Mouse (Mus musculus): Measurements from ENCODE around the gene Capns2. TPM values are rescaled to one million over a fixed set of nuclear protein-coding genes. Genes with fewer than 3 reads are reported as not detected.

Gene Capns2
- total RNA-seq, 2 experiments from 2014 or later, result 0.36 to 0.37 TPM

DNA sequence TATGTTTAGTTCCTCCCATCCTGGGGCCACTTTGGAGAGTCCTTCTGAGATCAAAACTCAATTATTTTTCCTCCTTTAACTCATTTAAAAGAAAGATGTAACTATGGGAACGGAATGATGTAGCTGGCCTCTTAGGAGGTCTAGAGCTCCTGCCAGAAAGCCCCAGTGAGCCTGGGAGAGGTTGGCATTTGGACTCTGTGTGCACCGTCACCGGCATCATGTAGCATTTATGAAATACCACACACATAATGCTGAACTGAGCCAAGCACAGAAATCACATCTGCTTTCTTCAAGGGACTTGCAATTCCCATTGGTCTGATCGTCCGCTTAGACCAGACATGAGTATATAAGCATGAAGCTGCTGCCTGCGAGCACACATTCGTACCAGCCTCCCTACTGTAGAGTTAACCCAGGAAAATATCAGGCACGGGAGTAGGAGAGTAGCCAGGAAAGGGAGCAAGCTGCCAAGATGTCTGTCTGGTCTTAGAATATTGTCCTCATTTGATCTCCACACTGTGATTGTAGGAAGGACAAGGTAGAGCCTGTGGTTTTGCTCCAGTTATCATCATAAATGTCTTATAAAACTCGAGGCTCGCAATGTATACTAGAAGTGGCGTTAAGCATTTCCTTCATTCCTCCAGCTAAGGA is 2.4 kb downstream of the Capns2 start:
- peak in 1 of 2 experiments; percentile 18 for DNase-seq (ENCODE audit: low spot score in 2 of 2)

DNA sequence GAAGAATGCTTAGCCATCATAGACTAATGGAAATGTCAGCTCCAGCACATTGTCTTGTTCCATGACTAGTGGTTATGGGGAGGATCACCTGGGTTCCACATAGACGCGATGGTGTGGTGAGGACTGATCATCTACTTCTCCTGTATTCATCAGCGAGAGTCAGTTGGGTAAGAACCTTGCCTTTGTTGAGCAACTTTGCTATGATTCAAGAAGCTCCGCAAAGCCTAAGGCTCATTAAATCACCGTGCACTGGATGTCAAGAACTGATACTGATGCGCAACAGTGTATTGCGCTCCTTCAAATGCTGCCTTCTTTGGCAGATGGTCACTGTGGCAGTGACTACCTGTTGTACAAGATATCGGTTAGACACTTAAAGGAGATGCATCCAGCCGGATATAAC is 5.3 kb downstream of the Capns2 start:
- DNase-seq (ENCODE audit: low spot score in 2 of 2), result no peak

DNA sequence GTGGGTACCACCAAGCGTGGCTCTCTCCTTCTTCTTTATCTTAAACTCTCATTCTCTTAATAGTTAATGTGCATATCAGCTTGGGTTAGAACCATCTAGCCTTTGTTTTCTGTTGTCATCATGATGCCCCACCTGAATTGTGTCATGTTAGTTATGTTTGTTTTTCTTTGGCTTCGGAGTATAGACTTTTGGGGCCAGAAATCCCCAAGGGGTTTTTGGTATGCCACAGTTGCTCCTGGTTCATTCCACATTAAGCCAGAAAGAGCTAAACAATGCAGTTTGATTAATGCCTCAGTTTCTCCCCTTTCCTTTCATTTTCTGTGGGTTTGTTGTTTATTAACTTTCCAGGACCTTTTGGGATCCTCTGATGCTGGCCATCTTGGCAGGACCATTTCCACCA is 7.2 kb downstream of the Capns2 start:
- DNase-seq (ENCODE audit: low spot score in 2 of 2), result no peak

DNA sequence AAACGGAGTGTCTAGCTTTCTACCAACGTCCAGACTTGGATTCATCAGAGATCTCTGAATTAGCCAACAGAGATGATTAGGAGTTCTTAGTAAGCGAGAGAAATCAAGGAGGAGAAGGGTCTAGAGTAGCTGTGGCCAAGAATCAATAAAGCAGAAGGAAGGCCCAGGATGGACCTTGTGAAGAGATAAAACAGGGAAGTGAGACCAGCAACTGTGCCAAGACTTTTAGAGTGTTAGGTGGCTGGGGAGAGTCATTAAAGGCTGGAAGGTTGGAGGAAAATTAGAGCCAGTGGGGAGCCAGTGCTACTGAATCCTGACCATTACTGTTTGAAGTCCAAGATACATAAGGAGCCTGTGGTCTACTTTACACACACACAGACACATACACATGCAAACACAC is 10.3 kb downstream of the Capns2 start:
- DNase-seq (ENCODE audit: low spot score in 2 of 2), result no peak

DNA sequence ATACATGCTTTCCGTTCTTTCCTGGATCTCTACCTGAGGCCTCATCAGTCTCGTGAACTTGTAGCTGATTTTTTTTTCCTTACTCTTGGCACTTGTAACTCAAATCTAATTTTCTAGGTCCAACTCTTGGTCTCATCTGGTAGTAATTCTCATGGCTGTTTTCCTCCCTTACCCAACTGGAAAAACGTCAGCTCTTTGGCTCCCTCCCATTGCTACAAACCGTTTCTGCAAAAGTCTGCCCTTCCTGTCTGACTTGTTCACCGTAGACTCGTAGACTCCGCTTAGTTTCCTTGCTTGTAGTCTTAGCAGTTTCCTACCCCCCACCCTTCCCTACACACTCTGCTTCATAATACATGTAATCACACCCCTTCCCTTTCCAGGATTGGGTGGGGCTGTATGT is 12.2 kb downstream of the Capns2 start:
- DNase-seq (ENCODE audit: low spot score in 2 of 2), result no peak

DNA sequence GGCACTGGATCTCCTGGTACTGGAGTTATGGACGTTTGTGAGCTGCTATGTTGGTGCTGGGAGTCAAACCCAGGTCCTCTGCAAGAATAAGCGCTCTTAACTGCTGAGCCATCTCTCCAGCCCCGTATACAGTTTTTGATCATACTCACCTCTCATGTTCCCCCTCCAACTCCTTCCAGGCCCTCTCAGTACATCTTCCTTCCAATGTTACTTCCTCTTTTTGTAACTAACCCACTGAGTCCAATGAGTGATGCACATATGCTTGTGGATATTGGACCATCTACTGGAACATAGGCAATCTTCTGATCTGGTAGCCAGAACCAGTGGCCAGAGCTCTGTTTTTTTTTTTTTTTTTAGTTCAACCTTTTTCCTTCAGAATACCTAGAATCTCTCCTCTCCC is 14.9 kb downstream of the Capns2 start:
- no peak for DNase-seq (ENCODE audit: low spot score in 2 of 2)

DNA sequence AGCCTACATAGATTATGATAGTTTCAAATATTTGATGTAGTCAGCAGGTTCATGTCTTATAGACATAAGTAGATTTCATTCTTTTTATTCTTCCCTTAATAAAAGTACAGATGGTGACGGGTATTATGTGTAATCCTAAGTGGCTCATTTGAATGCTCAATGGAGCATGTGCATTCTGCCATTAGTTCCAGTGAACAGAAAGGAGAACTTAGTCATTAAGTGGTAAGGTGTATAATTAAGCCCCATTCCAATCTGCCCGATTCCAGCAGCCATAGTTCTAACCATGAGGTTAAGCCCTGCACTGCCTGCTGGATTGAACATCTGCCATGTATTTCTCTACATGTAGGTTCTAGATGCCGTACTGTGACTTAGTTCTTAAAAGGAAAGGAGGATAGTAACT is 20.6 kb downstream of the Capns2 start:
- no peak for DNase-seq (ENCODE audit: low spot score in 2 of 2)

DNA sequence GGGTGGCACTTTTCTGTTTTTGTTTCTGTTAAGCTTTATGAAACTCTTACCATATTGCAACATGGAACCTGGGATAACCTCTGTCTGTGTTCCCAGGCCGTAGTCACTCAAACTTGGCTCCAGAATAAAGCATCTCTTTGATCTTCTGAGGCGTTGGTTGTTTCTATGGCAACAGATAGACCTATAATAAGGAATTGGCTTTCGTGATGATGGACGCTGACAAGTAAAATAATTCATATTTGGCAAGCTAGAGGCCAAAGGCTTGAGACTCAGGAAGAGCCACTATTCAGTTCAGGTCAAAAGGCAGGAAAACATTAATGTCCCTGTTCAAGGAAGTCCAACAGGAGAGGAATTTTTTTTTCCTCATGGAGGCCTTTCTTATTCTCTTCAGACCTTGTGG is 27.8 kb downstream of the Capns2 start:
- no peak for DNase-seq (ENCODE audit: low spot score in 2 of 2)

DNA sequence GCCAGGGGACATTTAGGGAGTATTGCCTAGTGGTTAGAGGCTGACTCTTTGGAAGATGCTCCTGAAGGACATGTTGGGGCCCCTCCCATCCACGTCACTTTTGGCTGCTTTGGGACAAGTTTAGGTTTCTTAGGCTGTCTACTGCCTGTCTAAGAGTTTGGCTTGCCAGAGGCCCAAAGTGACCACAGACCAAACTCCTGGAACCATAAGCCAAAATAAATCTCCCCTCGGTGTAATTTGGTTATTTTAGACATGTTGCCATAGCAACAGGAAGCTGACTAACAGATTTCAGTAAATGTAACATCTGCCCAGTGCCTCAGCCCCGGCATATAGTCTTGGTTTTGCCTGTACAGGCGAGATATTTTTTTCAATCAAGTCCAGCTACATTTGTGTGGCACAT is 36.8 kb downstream of the Capns2 start:
- no peak for DNase-seq (ENCODE audit: low spot score in 2 of 2)

DNA sequence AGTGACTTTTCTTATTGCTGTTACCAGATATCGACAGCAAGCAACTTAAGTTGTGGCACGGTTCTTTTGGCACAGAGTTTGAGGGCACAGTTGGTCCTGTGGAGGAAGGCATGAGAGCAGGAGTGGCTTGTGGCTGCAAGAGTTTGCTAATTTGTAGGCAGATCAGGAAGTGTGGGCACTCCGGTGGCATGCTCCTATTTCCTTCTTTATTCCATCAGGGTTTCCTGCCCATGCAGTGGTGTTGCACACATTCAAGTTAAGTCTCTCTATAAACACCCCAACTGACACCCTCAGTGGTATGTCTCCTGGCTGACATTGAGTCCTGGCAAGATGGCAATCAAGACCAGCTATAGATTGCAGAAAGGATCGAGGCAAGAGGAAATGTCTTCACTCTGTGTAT is 47.9 kb downstream of the Capns2 start:
- no peak for DNase-seq (ENCODE audit: low spot score in 2 of 2)

DNA sequence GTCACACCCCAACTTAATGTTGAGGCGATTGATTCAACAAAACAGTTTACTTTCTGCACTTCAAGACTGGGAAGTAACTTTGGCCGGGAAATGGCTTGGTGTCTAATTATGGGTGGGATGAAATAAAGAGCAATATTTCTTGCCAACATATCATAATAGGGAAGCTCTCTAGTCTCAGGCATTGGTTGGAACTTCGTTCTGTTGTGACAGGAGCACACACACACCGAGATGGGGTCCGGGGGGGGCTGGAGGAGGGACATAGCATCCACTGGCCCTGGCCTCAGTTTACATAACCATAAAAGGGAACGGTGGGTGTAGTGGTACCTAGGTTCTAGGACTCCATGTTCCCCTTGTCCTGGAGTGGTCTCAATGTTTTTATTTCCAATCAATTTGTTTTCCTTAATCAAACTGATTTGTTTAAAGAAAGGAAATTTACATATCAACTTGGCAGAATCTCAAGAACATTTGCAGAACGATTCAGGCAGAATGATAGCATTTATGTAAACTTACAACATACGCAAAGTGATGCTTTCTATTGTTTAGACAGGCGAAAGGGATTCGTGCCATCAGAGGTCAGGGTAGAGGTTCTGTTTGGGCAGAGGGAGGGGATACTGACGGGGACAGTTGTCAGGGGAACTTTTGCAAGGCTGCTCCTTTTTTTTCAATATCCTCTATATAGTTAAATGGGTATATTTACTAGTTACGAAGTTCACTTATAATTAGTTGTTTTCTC is 49.6 kb downstream of the Capns2 start:
- no peak for DNase-seq (ENCODE audit: low spot score in 2 of 2)

Small RNAs within 50 kb of the gene (microRNA-seq; reads per million reads assigned to microRNA genes)
- gene Gm22151, result not detected

Other genes starting within 250 kb of the Capns2 start
- not detected for gene Irx6, start 227.1 kb upstream of the Capns2 start, total RNA-seq (2021)
- gene Mmp2, start 74.1 kb upstream of the Capns2 start, total RNA-seq (2021), result 100 to 1,000 TPM; 234 to 294 TPM
- 1 to 10 TPM; 2.2 to 2.5 TPM for gene Lpcat2, start 46.1 kb upstream of the Capns2 start, total RNA-seq (2021)
- under 1 TPM; 0.65 to 0.83 TPM for gene Slc6a2, start 58.7 kb downstream of the Capns2 start, total RNA-seq (2021)
- not detected for gene Ces1a, start 146.8 kb downstream of the Capns2 start, total RNA-seq (2021)
- gene Ces1b, start 178.6 kb downstream of the Capns2 start, total RNA-seq (2021), result not detected
- 1 to 10 TPM in 1 of 2 experiments, under 1 TPM in 1; 0.15 to 1.2 TPM for gene Ces1c, start 229.9 kb downstream of the Capns2 start, total RNA-seq (2021)

Data from gastrocnemius, postnatal 4 days (tissue).